Comparison of ENCODE assay signal across 12 mouse cellular contexts in genomic region chr5:21331656-21332055, GRCm38 (mm10). TPM values are rescaled to one million over a fixed set of nuclear protein-coding genes. Genes with fewer than 3 reads are reported as not detected.
DNase-seq lines count a peak whose midpoint lies in the region; ATAC-seq lines count a peak whose summit lies in the region.
"Had no signal": no experiment of that assay in that cellular context is flagged by ENCODE, and none has a peak within 500 bp of the region (broad histone marks: within the 10 kb centered on the region; RNA-seq: fewer than 3 reads in every experiment).

No protein-coding gene starts in this region.

- no peaks in the 10 kb centered on the region for H3K36me3 ChIP-seq in kidney, embryonic 16.5 days (ENCODE audit: insufficient read depth, low read length)
- no peaks in the 10 kb centered on the region for H3K36me3 ChIP-seq in heart, embryonic 11.5 days (ENCODE audit: control insufficient read depth, insufficient read depth, low read length)
- H3K36me3 ChIP-seq: liver, embryonic 13.5 days; midbrain, embryonic 12.5 days had no signal

- H3K27me3 ChIP-seq in kidney, embryonic 16.5 days (ENCODE audit: insufficient read depth, low read length): no peaks in the 10 kb centered on the region
- H3K27me3 ChIP-seq in heart, embryonic 11.5 days (ENCODE audit: control insufficient read depth, insufficient read depth, low read length): no peaks in the 10 kb centered on the region
- H3K27me3 ChIP-seq: liver, embryonic 13.5 days; midbrain, embryonic 12.5 days had no signal

- no peak overlapping the region for H3K4me3 ChIP-seq in kidney, embryonic 16.5 days (ENCODE audit: low read length)
- H3K4me3 ChIP-seq in heart, embryonic 11.5 days (ENCODE audit: low read depth, low read length): no peak overlapping the region
- H3K4me3 ChIP-seq: liver, embryonic 13.5 days; midbrain, embryonic 12.5 days had no signal

- WGBS in kidney, embryonic 16.5 days: 44% methylated on average over 5 of the region's 5 CpGs
- 61% methylated on average over 5 of the region's 5 CpGs for WGBS in heart, embryonic 11.5 days (ENCODE audit: insufficient replicate concordance)

- no peak overlapping the region for H3K4me2 ChIP-seq in kidney, embryonic 16.5 days (replicated peaks; ENCODE audit: low read depth, low read length)
- H3K4me2 ChIP-seq in heart, embryonic 11.5 days: no peak overlapping the region
- H3K4me2 ChIP-seq: liver, embryonic 13.5 days; midbrain, embryonic 12.5 days had no signal

- H3K9me3 ChIP-seq in kidney, embryonic 16.5 days (ENCODE audit: low read length): no peaks in the 10 kb centered on the region
- no peaks in the 10 kb centered on the region for H3K9me3 ChIP-seq in heart, embryonic 11.5 days (replicated peaks; ENCODE audit: control insufficient read depth, low read length)
- H3K9me3 ChIP-seq: liver, embryonic 13.5 days; midbrain, embryonic 12.5 days had no signal

- no peak overlapping the region; the same call in 1 of the 2 replicates for H3K27ac ChIP-seq in kidney, embryonic 16.5 days (ENCODE audit: low read length)
- H3K27ac ChIP-seq in heart, embryonic 11.5 days (ENCODE audit: low read depth, low read length): peak overlapping the region; percentile 66
- H3K27ac ChIP-seq: liver, embryonic 13.5 days; midbrain, embryonic 12.5 days had no signal

- H3K4me1 ChIP-seq in kidney, embryonic 16.5 days (ENCODE audit: insufficient read depth, low read length): peaks cover 12% of the 10 kb centered on the region; the same call in 1 of the 2 replicates
- H3K4me1 ChIP-seq in heart, embryonic 11.5 days (ENCODE audit: control insufficient read depth, insufficient read depth, low read length): peaks cover 26% of the 10 kb centered on the region

- ATAC-seq in kidney, embryonic 16.5 days (ENCODE audit: low FRiP score, low TSS enrichment): 0 out of 2 replicates have a peak, but pooled peaks have one; percentile 35
- 0 out of 2 replicates have a peak, but pooled peaks have one; percentile 55 for ATAC-seq in heart, embryonic 11.5 days (replicated peaks; ENCODE audit: insufficient number of reproducible peaks, low FRiP score, low TSS enrichment)
- ATAC-seq in megakaryocyte progenitor cell, adult 5-6 weeks (replicated peaks; ENCODE audit: poor library complexity): peak; percentile 40

- DNase-seq in cerebellum, postnatal 10 days: peak; percentile 50 to 69
- no peak for DNase-seq in cerebellum, postnatal 25 days
- no peak for DNase-seq in kidney, postnatal 25 days
- DNase-seq in spleen, adult 18-20 months: no peak
- no peak for DNase-seq in right cerebral cortex, adult 2 months (ENCODE audit: low spot score in 2 of 2)
- DNase-seq: cerebellum, adult 9-11 months; liver, embryonic 13.5 days; thymus, postnatal 14 days had no signal

- H3K9ac ChIP-seq in kidney, embryonic 16.5 days (replicated peaks; ENCODE audit: low read length): no peak overlapping the region
- H3K9ac ChIP-seq in heart, embryonic 11.5 days (ENCODE audit: low read depth, low read length): no peak overlapping the region
- H3K9ac ChIP-seq: liver, embryonic 13.5 days; midbrain, embryonic 12.5 days had no signal

RNA-seq across cellular contexts. Expression of gene Fgl2, which starts 40.8 kb away (rescaled TPM):
- polyA plus RNA-seq in kidney, embryonic 16.5 days (2015; fragmentation: Nextera tagmentation; extraction: Ambion mirVana): 3.6 and 4.9 TPM in 2 replicates
- polyA plus RNA-seq in heart, embryonic 11.5 days (2014; fragmentation: Nextera tagmentation; extraction: Ambion mirVana): 19.9 and 31.3 TPM in 2 replicates
- 67.9 and 69.9 TPM in 2 replicates for total RNA-seq in megakaryocyte progenitor cell, adult 5-6 weeks (2015)
- 77.0 and 79.6 TPM in 2 replicates for total RNA-seq in megakaryocyte progenitor cell, adult 5-6 weeks (2017)

Comparison
In these comparisons a context has a peak if more than half of its experiments do, and no peak if none do; other contexts are left out.
1. DNase-seq: peak in cerebellum, postnatal 10 days (2 of 2); none in cerebellum, postnatal 25 days (0 of 2), kidney, postnatal 25 days (0 of 2), spleen, adult 18-20 months (0 of 2) and right cerebral cortex, adult 2 months (0 of 2).
2. Peak in every context shown above with its lines, with median percentiles within 50 percentile points of each other: ATAC-seq.